Mouse (Mus musculus) WW6 (cell line): ENCODE data around the gene Foxp1.

Experiments used
- DNase-seq: peaks from one replicate; pipeline ENCODE4 v3.0.0-alpha.2; 2013; ENCODE audit warnings: low read depth, low spot score

The Foxp1 gene

GRCm38 (mm10) chr6:99522359-99523108, at the start of gene Foxp1:
Foxp1 (minus strand) TSS chr6:99522721.
- DNase-seq, result no peak

- no peak for DNase-seq
These were observed 49.5 kb upstream of the Foxp1 start for GRCm38 (mm10) chr6:99572071-99572470.

DNA sequence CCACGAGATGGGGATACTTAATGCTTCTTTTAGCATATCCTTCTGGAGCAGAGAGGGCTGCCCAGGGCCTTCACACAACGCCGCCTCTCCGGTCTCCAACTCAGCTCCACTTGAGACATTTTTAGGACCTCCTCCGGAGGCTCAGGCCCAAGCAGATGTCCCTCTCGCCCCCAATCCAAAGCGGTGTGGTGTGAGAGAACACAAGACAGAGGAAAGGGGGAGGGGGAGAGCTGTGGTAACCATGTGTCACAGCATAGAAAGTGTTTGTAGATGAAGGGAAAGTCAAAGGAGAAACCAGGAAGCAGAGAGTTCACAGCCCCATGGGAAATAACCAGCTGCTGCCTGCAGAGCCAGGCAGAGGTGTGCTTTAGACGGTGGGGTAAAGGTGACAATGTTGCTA, 44.4 kb upstream of the Foxp1 start:
- no peak for DNase-seq

DNA sequence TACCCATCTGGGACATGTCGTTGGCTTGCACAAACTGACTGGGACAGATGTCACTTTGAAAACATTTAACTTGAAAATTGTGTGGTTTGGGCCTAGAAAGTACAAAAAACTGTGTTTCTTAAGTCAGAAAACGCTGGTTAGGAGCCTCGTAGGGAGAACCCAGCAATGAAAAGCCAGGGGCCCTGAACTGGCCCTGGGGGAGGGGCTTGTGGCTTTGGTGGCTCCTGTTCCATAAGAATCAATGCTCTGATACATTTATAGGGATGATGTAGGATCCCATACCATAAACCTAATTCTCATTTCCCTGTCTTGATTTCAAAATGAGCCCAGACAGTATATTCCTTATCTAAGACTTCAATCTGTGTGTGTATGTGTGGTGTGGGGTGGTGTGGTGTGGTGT, 42.2 kb upstream of the Foxp1 start:
- DNase-seq, result no peak

GRCm38 (mm10) chr6:99556950-99557349, 34.4 kb upstream of the Foxp1 start:
- DNase-seq, result no peak

DNA sequence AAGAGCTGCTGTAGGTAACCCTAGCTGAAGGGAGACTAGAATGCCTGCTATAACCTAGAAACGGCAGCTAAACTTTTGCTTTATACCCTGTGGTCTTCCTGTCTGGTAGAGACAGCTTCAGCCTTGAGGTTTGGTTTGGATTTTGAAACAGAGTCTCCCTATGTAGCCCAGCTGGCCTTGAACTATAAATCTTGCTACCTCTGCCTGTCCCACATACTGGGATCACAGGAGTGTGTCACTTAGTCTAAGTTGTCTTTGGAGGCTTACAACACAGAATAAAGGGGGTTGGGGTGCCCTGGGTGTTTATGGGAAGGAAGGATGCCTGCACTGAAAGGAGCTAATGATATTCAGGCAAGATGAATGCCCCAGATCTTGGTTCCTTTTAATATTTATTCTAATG, 30.3 kb upstream of the Foxp1 start:
- no peak for DNase-seq

- DNase-seq, result no peak
These were observed 23.9 kb upstream of the Foxp1 start for GRCm38 (mm10) chr6:99546416-99546815.

DNA sequence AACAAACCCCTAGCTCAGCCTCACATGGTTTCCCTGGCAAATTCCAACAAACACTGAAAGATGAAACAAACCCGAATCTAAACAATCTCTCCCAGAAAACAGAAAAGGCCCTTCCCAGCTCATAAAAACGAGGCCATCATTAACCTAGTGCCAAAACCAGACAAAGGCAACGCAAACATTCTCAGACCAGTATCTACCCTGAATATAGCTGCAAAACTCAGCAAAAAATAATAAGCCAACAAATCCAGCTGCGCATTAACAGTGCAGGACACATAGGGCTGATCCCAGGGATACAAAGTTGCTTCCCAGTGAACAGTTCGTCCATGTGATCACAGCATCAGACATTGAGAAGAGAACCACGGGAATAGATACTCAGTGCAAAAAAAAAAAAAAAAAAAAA, 22.9 kb upstream of the Foxp1 start:
- DNase-seq, result no peak

- no peak for DNase-seq
These were observed 18.6 kb upstream of the Foxp1 start for GRCm38 (mm10) chr6:99541105-99541504.

DNA sequence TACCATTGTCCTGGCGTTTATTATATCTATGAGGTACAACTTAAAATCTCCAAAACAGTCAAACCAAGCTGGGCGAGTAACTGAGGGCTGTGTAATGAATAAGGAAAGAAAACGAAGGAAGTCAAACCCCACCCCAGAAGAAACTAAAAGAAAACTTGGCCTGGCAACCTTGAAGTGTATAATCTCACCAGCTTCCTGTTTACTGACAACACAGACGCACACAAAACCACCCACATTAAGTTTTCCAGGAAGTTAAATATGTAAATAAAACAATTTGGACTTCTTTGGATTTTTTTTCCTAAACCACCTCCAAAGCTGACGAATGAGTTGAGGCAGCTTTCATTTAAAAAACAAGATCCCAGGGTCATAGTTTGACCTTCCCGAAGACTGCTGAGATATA, 18.1 kb upstream of the Foxp1 start:
- no peak for DNase-seq

DNA sequence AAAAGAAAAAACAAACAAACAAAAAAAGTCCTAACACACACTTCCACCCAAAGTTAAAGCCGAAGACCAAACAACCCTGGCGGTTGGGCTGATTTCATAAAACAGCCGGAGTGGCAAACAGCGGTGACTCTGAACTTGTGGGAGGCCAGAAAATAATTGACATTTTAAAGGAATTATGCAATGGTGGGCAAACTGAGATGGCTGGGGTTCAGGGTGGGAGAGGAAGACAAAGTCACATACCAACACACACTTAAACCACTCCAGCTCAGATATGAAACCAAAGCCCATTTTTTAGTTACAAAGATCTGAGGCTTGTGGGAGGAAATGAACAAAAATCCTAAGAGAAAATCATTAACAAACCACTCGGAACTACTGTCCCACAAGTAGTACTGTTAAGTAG, 17.6 kb upstream of the Foxp1 start:
- DNase-seq, result no peak

- no peak for DNase-seq
These were observed 15.8 kb upstream of the Foxp1 start for GRCm38 (mm10) chr6:99538194-99538941.

GRCm38 (mm10) chr6:99534211-99534745, 11.8 kb upstream of the Foxp1 start:
- DNase-seq, result no peak

- DNase-seq, result no peak
These were observed 9.9 kb upstream of the Foxp1 start for GRCm38 (mm10) chr6:99532458-99532857.

- no peak for DNase-seq
These were observed 6.5 kb upstream of the Foxp1 start for GRCm38 (mm10) chr6:99528972-99529371.

DNA sequence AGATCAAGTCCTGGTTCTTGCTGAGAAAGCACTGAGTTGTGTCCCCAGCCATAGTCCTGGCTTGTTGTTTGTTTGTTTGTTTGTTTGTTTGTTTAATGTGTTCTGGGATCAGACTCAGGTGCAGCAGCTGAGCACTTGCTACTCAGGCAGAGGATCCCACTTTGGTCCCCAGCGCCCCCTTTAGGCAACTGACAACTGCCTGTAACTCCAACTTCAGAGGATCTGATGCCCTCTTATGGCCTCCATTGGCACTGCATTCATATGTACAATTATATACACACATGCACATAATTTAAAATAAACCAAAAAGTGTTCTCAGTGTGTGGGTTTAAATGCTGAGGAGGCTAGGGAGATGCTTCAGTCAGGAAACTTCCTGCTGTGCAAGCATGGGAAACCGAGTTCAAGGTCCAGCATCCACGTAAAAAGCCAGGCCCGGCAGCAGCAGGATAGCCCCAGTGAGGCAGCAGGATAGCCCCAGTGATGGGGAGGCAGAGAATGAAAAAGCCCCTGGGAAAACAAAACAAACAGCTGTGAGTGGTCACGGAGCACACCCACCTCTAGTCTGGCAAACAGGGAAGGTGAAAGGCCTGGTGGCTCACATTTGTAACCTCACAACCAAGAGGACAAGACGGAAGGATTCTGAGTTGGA, 5.1 kb upstream of the Foxp1 start:
- no peak for DNase-seq

DNA sequence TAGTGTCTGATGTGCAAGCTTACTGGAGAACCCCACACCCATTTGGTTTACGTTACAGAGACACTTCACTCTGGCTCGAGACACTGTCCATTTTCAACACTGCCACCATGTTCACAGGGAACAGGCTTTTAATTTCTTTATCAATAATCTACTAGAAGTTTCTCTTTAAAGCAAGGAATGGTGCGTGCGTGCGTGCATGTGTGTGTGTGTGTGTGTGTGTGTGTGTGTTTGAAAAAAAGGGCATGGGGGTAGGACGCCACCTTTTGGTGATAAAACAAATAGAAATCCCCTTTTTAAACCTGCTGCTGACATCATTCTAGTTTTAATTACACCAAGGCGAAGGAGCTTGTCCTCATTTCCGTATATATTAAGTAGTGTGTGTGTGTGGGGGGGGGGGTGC, 2.8 kb upstream of the Foxp1 start:
- no peak for DNase-seq

DNA sequence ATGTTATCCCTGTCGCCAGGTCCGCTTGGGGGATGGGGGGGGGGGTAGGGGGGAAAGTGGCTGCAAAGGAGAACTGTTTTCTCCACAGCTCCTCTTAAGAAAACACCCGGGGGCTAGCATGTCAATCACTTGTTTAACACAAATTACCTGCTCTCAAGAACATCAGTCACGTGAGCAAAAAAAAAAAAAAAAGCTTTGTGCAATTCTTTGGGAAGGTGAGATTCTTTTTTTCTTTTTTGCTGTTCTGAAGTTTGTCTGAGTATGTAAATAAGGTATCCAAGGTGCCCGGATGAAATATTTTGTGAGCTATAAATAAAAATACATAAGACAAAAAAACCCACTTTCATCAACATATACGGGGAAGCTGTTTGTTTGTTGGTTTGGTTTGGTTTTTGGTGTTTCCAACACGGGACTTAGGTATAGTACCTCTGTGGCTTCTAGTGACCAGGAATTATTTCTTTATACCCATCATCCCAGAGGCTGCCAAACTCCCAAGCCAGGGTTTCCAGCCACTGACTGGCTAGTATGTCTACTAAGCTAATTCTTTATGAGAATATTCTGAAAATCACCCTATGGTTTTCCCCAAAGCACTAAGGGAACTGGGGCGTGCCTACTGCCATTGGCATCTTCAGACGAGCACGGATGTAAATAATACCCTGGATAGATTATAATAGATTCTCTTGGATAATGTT, 1.3 kb upstream of the Foxp1 start:
- DNase-seq, result no peak

GRCm38 (mm10) chr6:99523109-99523632, 650 bp upstream of the Foxp1 start:
- no peak for DNase-seq

GRCm38 (mm10) chr6:99521641-99522358, 721 bp downstream of the Foxp1 start:
- no peak for DNase-seq
